Mouse (Mus musculus) layer of hippocampus, adult 9-10 months (tissue): ENCODE measurements around the gene Irgq.

Source experiments
- DNase-seq: peaks from one replicate; pipeline ENCODE4 v3.0.0; 2022; ENCODE audit warnings: low spot score

The Irgq gene

DNA sequence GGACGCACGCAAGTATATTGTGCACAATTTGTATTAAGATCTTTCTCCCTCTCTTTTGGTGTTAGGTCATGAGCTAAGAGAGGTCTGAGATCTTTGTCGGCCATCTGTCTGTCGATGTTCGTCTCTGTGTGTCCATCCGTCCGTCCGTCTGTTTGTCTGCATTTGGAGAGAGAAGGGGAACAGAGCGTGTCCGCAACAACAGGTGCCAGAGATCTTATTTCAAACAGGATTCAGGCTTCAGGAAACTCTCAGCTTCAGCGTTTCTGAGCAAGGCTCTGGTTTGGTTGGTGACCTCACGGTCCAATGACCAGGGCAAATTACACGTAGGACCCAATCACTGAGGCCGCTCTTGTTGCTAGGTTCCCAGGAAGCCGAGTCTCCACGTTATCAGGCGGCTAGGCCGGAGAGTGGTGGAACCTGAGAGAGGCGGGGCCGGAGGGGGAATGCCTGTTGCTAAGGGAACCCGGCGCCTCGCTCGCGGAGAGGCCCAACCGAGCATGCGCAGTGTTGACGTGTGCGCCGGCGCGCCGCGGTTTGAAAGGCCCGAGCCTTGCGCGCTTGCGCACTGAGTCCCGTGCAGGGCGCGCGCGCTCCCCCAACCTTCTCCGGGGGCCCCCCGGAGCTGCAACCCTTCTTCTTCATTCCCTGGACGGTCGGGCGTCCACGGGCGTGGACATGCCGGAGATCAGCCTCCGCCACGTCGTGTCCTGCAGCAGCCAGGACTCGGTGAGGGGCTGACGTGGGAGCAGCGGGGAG lies 16.3 kb downstream of the Irgq start:
- peak; percentile 96 for DNase-seq

DNA sequence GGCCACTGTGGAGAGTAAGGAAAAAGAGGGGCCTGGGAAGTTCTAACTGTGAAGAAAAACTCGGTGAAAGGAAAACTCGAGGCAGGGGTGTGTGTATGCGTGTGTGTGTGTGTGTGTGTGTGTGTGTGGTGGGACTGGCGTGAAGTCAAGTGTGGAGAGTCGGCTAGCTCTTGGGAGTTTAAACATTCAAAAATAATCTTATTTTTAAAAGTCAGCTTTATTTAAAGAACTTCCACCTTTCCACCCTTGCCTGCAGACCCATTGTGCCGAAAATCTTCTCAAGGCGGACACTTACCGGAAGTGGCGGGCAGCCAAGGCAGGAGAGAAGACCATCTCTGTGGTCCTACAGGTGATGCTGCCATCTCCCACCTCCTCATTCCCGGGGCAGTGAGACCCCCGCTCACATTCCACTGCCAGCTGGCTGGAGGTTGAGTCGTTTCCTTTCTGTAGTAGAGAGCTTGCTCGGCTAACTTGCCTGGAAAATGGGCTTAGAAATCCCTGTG lies 17.1 kb downstream of the Irgq start:
- DNase-seq: no peak

DNA sequence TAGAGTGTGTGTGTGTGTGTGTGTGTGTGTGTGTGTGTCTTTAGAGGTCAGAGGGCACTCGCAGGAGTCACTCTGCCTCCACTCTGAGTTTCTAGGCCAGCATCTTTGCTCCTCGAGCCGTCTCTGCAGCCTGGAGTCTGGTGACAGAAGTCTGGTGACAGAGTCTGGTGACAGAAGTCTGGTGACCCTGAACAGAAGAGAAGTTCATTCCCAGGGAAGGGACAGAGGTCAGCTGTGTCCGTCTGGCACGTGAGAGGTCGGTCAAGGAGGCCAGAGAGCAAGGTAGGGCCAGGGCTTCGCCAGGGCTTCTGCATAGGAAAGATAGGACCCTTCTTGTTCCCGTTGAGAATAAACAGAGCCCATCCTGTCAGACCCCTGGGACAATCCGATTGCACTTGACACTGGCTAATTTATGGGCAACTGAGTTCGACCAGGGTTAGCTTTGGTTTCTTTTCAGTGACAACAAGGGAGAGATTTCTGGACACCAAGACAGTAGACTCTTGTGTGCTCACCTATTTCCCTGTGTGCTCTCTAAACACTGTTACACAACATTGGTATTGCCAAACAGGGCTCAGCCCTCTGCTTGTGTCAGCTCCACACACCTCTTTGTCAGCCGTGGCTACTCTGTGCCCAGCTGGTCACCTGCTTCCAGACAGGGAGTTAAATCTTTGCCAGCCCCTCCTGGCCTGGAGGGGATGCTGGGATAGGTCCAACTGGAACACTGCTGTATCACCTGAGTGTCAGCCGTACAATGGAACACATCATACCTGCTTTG lies 21.7 kb downstream of the Irgq start:
- DNase-seq: no peak

DNA sequence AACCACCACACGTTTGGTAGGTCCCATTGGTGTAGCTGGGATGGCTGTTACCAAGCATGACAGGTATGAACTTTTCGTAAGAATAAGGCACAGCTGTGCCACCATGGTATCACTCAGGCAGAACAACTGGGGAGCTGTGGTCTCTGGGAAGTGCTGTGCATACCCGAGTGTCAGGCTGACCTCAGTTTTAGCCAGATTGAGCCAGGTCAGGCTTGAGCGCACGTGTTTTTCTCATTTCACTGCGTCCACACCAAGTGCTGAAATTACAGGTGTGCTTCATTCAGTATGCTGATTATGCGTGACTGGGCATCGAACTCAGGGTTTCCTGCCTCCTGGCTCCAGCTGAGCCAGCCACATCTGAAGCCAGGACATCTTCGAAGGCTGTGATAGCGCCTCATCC lies 25.3 kb downstream of the Irgq start:
- DNase-seq: no peak

DNA sequence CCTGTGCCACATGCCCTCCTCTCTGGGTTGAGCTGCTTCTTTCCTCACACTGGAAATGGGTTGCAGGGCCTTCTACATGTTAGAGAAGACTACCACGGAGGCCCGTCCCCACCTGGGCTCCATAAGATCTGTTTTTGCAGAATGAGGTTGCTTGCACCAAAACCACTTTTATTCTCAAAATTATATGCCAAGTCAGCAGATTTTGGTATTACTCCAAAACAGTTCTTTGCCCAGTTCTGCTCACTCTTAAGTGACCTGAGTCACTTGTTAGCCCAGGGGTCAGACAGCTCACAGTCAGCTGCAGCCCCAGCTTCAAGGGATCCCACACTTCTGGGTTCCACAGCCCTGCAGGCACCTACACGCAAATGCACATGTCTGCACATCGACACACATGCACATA lies 31.0 kb downstream of the Irgq start:
- no peak for DNase-seq

DNA sequence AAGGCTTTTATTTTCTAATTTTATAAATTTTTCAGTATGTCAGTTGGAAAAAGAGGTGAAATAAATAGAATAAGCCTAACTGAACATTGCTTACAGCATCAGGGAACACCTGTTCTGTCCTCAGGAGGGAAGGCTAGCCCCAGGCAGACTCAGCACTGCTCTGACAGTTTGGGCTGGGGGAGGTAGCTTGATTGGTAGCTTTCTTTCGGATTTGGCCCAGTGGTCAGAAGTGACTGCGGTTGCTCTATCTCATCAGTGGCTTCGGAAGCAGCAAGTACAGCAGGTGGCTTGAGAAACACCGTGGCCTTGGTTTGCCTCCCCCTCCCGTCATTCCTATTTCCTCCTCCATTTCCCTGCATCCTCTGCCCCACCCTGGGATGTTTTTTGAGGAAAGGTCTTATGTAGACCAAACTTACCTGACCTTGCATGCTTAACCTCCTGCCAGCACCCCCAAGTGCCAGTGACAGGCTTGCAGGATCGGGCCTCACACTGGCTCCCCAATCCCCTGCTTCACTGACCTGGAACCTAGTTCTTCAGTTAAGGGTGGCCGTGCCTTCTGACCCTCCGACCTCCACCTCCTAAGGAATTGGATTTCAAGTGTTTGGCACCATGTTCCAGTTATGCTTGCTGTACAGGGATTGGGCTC lies 32.8 kb downstream of the Irgq start:
- no peak for DNase-seq

DNA sequence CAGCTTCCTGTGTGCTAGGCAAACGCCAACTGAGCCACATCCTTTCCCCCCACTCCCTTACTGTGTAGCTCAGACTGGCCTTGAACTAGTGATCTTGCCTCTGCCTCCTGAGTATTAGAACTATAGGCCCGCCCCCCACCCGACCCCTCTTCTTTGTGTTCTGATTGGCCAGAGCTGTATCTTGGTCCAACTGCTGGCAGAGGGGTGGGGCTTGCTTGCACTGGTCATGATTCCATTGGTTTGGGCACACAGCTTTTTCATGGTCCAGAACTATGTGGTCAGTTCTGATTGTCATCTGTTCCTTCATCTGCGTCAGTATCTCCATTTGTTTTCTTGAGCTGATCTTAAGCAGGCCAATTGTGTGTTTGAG lies 33.3 kb downstream of the Irgq start:
- no peak for DNase-seq

DNA sequence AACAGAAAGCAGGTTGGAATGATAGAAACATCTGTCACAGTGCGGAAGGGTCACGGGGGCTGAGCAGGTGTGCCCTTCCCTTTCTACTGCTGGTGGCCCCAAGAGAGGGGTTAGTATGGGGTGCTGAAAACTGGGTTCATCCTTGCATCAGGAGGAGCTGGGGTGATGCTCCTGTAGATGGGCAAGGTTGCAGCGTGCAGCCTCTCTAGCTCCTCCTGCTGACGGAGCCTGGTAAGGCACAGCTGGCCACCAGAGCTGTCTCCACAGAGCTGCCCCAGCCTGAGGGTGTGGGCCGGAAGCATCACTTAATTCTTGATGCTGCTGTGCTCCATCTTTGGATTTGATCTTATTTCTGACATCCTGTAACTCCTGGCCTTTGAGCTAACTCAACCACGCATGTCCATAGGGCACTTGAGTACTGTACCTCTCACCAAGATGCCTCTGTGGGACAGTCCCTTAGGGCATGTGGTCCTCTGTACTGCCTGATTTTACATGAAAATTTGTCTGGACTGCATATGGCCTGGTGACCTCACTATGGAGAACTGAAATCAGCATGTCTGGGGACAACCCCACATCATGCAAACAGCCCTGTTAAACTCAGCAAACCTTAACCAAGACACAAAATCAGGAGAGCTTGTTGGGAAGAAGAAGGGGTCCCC lies 34.2 kb downstream of the Irgq start:
- no peak for DNase-seq

DNA sequence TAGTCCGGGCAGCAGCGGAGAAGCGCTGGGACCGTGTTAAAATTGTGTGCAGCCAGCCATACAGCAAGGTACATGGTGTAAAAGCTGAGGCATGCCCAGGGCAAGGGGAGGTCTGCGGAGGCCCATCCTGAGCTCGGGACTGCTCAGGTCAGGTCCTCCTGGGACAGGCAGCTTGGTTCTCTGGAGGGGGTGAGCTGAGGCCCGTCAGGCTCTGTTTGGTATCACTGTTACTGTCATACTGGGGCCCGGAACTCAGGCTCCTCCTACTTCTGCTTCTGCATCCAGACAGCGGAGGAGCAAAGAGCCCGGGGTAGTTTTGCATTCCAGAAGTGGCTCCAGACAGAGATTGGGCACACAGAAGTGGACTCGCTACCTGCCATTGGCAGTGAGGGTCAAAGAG lies 35.1 kb downstream of the Irgq start:
- DNase-seq: no peak

DNA sequence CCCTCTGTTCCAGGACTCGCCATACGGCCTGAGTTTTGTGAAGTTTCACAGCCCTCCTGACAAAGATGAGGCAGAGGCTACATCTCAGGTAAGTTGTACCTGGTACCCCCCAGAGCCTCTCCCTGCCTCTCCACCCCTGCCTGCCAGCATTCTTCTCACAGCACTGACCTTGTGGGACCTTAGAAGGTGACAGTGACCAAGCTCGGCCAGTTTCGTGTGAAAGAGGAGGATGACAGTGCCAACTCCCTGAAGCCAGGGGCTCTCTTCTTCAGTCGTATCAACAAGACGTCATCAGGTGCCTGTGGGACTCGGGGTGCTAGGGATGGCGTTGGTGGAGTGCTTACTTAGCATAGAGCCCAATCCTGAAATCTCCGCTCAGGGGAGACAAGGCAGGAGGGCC lies 35.7 kb downstream of the Irgq start:
- DNase-seq: no peak

DNA sequence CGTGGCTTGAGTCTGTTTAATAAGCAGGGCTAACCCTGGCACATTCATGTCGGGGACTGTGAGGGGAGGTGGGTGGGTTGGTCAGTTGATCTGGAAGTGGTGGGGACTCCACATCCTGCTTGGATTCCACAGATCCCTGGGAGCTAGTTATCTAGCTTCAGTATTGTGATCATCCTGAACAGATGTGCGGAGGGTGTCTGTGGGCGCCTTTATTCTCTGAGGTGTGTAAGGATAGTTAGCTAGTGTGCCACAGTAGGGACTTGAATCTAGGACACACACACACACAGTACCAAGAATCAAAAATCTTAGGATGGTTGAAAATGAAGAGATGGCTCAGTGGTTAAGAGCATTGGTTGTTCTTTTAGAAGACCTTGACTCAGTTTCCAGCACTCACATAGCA lies 38.0 kb downstream of the Irgq start:
- no peak for DNase-seq

DNA sequence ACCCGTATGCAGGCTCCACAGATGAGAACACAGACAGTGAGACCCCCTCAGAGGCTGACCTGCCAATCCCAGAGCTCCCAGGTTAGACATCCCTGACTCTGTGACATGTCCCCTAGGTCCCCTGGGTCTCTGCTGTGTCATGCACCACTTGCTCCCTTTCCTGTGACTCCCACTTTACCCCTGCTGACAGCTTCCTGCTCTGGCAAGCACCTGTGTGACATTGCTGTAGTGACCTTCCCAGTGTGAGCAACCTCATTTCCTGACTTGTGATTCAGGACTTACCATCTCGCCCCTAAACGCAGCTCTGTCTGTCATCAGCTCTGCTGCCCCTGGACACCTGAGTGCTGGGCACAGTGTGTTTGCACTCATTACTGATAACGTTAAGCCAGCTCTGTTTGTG lies 40.6 kb downstream of the Irgq start:
- no peak for DNase-seq

DNA sequence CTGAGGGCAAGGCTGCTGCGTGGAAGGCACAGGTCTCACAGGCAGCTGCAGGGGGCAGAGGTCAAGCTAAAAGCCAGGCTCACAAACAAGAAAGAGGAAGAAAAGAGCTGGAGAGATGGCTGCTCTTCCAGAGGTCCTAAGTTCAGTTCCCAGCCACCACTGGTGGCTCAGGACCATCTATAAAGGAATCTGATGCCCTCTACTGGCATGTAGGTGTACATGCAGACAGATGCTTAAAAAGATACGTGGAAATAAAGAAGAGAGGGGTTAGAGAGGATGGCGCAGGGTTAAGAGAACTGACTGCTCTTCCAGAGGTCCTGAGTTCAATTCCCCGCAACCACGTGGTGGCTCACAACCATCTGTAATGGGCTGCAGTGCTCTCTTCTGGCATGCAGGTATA lies 42.0 kb downstream of the Irgq start:
- no peak for DNase-seq

DNA sequence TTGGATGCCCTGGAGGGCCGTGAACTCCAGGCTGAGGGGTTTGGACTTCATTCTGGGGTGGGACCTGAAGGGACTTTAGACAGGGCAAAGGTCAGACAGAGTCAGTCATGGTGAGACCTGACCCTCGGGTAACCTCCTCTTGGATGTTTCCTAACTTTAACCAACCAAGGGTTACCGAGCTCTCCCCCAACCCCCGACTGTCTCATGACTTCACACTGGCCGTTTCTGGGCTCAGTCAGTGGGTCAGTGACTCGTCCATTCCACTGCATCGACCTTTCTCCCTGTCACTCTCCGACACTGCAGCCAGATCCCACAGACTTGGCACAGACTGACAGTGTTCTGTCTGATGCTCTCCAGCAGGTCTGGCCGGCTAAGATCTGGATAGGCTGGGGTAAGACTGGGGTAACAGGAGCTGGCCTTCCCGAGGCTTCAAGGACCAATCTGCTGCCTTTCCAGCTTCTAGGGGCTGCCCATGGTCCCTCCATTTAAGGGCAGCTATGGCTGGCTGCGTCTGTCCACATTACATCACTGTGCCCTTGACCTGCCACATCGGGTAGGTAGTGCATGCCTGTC lies 43.8 kb downstream of the Irgq start:
- no peak for DNase-seq

DNA sequence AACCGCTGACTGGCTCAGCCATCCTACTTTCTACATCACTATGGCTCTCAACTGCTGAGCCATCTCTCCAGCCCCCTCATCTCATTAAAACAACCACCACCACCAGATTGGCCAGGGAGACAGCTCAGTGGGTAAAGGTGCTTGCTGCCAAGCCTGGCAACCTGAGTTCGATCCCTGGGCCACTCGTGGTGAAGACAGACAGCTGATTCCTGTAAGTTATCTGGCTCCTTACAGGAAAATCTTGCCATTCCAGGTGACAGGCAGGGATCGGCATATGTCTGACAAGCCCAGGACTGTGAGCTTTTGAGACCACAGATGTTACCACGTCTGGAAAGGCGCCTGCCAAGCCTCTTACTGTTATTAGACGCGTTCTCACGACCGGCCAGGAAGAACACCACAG lies 47.3 kb downstream of the Irgq start:
- no peak for DNase-seq

DNA sequence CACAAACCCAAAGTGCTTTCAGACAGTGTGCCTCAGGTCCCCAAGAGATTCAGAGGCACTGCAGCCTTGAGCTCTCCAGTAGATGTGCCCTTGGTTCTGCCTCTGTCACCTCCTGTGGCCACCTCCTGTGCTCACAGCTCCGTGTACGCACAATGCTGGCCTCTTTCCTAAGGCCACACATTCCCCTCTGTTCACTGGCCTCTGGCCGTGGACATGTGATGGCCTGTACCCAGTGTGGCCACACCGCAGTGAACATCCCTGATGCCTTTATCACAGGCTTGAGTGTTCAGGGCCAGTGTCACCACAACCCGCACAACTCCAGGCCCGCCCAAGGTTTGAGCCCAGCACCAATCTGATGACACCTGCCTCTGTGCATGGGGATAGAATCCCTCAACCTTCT lies 54.4 kb downstream of the Irgq start:
- DNase-seq: no peak

DNA sequence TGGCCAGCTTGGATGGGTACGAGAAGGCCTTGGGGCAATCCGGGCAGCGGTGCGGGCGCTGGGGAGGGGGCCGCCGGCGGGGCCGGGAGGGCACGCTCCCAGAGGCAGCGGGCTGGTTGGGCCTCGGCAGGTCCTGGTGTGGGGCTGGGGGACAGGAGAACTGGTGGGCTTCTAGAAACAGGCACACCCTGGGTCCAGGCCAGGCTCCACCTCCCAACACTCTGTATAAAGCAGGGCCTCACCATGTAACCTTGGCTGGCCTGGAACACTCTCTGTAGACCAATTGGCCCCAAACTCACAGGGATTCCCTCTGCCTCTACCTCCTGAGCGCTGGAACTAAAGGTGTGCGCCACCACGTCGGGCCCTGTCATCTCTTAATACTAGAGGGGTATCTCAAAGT lies 55.5 kb downstream of the Irgq start:
- DNase-seq: no peak

DNA sequence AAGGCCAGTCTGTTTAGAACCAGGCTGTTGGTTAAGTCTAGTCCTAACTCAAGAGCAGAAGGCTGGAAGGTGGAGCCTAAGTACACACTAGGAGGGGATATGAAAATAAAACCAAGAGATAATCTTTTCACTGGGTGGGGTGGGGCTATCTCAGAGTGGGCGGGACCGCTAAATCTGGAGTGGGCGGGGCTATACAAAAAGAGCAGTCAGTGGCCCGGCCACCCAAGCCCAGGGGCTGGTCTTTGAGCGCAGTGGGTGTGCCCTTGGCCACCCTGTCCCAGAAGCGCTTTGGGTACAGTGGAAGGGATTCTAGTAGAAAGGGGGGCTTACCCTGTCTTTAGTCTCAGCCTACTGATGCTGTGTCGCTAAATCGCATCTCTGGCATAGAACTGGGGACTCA lies 56.3 kb downstream of the Irgq start:
- DNase-seq: no peak

DNA sequence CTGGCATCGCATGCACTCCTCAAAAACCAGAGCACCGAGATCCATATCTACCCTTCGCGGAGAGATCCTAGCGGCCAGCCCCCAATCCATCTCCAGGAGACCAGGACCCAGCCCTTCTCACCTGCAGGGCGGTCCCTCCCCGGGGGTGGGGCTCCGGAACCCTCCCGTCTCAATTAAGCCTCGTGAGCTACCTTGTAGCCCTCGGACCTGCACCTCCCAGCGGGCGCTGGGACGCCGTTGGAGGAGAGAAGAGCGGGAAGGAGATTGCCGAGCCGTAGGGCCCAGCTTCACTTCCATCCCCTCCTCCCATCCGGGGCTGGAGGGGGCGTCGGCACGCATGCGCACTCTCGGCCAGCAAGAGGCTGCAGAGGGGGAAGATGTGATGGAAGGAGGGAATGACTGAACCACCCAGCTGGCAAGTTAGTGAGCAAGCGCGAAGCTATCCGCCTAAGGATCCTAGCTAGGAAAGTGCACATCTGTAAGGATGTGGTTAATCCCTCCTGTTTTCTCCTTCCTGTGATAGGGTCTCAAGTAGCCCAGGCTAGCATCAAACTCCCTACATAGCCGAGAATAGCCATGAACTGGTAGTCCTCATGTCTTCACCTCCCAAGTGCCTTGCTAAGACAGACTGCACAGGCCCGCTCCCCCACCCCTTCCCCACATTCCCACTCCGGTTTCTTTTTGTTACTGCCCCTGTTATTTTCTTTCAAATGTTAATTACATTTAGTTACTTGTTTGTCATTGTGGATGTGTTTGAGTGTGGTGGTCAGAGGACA lies 57.0 kb downstream of the Irgq start, which contains the start of the genes Ethe1 and Zfp575:
Gene Ethe1, plus strand, starts transcription at position 214 of the 776 bp plus-strand sequence.
Gene Zfp575, minus strand, starts transcription at position 312 of the 776 bp plus-strand sequence.
- DNase-seq: no peak
